Mouse (Mus musculus) yolk sac, embryonic 10.5 days (tissue): Measurements from ENCODE around the gene Scmh1.
A peak's percentile ranks its signal among the peaks of the same experiment; 100 is the strongest.
"Not testable (repeated sequence)": the region's sequence is repeated elsewhere in the genome, so short reads cannot be mapped to it uniquely, and the experiment has no call there.

Source experiments
- DNase-seq: peaks from one replicate; pipeline ENCODE4 v3.0.0-alpha.2; 2017; ENCODE audit warnings: low spot score

Scmh1 gene

DNA sequence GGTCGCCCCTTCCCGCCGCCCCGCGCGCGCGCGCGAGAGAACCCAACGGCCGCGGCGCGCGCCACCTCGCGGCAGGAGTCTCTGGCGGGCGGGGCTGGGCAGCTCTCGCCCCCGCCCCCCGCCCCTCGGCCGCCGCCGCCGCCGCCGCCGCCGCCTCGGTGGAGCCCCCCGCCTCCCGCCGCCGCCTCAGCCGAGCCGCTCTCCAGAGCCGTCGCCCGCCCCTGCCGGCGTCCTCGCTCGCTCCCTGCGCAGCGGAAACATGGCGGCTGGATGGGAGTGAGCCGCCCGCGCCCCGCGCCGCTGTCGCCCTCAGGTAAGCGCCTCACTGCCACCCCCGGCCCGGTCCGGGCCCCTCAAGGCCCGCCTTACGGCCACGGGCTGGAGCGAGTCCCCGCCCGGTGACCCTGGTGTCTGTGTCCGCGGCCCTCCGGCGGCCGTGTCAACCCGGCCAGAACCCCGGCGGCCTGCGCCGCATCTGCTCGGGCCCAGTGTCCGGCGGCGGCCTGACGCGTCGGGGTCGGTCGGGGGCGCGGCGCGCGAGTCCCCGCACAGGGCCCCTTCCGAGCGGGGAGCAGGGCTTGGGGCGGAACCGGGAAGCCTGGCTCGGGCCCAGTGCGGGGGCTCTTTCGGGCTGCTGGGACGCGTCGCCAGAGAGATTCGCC, at the start of gene Scmh1:
Gene Scmh1 (plus strand): TSS at position 138 of the 662 bp plus-strand sequence.
- peak; percentile 74 for DNase-seq

GRCm38 (mm10) chr4:120360011-120360521, 45.0 kb upstream of the Scmh1 start:
- DNase-seq = no peak

DNA sequence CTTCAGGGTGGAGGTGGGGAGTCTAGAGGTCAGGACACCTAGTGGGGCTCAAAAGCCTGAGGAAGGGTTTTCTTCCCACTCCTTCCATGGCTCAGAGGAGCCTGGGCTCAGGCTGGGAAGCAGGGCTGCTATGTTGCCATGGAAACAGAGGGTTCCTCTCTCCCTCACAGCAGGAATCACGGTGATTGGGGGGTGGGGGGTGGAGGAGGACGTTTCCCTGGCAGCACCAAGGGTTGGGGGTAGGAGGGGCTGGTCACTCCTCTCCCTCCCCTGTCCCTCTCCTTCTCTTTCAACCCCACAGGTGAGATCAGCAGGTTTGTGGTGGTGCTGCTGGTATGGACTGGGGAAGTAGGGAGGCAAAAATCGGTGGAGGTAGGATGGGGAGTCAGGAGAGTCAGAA, 40.4 kb upstream of the Scmh1 start:
- no peak for DNase-seq

GRCm38 (mm10) chr4:120365456-120365855, 39.6 kb upstream of the Scmh1 start:
- no peak for DNase-seq

- DNase-seq = no peak
These were observed 37.0 kb upstream of the Scmh1 start for GRCm38 (mm10) chr4:120368031-120368430.

DNA sequence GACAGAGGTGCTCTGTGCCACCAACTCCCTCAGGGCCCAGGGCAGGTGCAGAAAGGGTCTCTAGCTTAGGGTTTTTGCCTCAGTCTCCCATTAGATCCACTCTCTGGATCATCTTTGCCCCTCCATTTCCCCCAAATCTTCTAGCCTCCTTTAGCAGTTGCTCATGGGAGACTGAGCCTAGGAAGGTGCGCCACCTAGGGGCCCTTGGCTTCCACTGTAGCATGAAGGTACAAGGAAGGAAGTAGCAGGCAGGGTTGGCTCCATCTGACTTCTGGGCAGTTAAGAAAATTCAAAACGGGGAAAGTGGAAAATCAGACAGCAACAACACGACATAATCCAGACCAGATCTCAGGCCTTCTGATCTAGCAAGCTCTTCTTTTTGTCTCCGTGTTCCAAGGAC, 36.4 kb upstream of the Scmh1 start:
- DNase-seq = no peak

DNA sequence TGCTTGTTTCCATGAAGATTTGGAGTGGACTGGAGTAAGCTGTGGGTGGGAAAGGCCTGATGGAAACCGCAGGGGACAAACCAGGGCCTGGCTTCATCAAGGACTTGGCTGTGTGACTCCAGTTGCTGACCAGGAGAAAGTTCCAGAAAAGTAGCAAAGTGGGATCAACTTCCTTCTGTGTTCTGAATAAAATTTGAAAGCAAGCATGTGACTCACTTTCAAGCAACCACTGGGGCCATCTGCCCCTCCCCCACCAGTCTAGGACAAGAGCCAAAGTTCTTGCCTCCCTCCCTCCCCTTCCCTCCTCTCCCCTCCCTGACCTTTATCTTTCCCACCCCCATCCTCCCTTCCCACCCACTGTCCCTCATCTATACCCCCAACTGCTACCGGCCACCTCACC, 35.9 kb upstream of the Scmh1 start:
- no peak for DNase-seq

GRCm38 (mm10) chr4:120369861-120370366, 35.2 kb upstream of the Scmh1 start:
- DNase-seq = no peak

GRCm38 (mm10) chr4:120372838-120373237, 32.2 kb upstream of the Scmh1 start:
- no peak for DNase-seq

GRCm38 (mm10) chr4:120373813-120374212, 31.3 kb upstream of the Scmh1 start:
- no peak for DNase-seq

- peak; percentile 58 for DNase-seq
These were observed 24.2 kb upstream of the Scmh1 start for GRCm38 (mm10) chr4:120380811-120381391.

GRCm38 (mm10) chr4:120385496-120385895, 19.6 kb upstream of the Scmh1 start:
- no peak for DNase-seq

DNA sequence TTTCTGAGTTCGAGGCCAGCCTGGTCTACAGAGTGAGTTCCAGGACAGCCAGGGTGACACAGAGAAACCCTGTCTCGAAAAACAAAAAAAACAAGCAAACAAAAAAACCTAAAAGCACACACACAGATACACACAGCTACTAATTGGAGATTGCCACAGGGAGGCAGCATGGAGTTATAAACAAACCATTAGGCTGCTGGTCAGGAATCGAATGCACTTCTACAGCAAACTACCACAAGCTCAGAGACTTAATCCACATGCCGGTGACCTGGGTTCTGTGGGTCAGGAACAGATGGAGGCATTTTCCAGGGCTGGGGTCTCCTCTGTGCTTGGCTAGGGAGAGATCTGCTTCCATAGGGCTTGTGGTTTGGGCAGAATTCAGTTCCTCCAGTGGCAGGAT, 17.6 kb upstream of the Scmh1 start:
- peak; percentile 8 for DNase-seq

GRCm38 (mm10) chr4:120387968-120388367, 17.1 kb upstream of the Scmh1 start:
- no peak for DNase-seq

DNA sequence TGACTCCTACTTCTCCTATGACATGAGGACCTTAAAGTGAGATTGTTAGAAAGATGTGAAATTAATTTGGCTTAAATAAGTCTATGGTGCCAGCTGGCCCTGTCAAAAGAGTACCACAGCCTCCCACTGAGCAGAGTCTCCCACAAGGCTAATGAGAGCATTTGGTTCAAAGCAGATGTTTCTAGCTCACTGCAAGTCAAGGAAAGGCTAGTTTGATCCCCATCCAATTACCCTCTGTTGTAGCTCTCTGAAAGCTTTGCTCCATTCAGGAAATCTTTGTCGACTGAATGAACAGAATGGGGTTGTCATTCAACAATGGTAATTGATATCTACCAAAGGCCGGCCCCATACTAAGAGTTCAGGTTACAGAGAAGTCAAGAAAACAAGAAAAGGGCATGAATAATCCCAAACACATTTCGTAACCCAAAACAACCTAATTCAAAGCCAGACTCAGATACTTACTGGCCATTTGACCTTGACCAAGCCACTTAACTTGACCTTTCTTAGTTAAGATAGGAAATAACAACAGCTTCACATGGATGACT, 16.0 kb upstream of the Scmh1 start:
- no peak for DNase-seq

- DNase-seq = no peak
These were observed 15.5 kb upstream of the Scmh1 start for GRCm38 (mm10) chr4:120389546-120389945.

GRCm38 (mm10) chr4:120391591-120391990, 13.5 kb upstream of the Scmh1 start:
- DNase-seq = no peak

DNA sequence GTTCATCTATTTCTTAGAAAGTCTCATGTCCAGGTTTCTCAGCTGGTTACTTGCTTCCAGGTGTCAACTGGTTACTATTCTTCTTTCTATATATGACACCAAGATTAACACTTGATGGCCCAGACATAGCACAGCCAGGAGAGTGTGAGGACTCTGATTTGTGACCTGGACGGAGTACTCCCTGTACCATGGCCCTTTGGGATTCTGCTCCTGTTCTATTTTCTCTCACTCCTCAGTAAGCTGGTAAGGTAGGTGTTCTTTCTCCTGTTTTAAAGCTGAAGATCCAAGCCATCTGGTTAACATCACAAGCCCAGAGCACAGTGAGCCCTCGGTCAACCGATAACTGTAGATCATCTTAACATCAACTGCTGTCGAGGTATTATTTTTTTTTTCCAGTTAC, 12.7 kb upstream of the Scmh1 start:
- DNase-seq = no peak

GRCm38 (mm10) chr4:120392748-120393147, 12.3 kb upstream of the Scmh1 start:
- DNase-seq = peak; percentile 13

- no peak for DNase-seq
These were observed 4.8 kb upstream of the Scmh1 start for GRCm38 (mm10) chr4:120400251-120400650.

DNA sequence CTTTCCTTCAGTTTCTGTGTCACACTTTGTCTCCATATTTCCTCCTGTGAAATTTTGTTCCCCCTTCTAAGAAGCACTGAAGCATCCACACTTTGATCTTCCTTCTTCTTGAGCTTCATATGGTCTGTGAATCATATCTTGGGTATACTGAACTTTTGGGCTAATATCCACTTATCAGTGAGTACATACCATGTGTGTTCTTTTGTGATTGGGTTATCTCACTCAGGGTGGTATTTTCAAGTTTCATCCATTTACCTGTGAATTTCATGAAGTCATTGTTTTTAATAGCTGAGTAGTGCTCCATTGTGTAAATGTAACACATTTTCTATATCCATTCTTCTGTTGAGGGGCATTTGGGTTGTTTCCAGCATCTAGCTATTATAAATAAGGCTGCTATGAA, 3.0 kb upstream of the Scmh1 start:
- DNase-seq = not testable (repeated sequence)

GRCm38 (mm10) chr4:120404247-120404646, 834 bp upstream of the Scmh1 start:
- DNase-seq = peak; percentile 26

GRCm38 (mm10) chr4:120404778-120405143, 320 bp upstream of the Scmh1 start:
- peak; percentile 44 for DNase-seq
